Mouse (Mus musculus) gastrocnemius, adult 8-10 months (tissue): ENCODE measurements around the gene Hist2h4. TPM values are rescaled to one million over a fixed set of nuclear protein-coding genes. Genes with fewer than 3 reads are reported as not detected.
A peak's percentile ranks its signal among the peaks of the same experiment; 100 is the strongest.
"Not testable (repeated sequence)": the region's sequence is repeated elsewhere in the genome, so short reads cannot be mapped to it uniquely, and the experiment has no call there.

Experiments
- DNase-seq, 2 experiments: peaks; one replicate each; pipeline ENCODE4 v3.0.0; 2022; ENCODE audit warnings: low spot score in 2 of 2
- total RNA-seq, 4 experiments: library from RNA; stranded (reverse); gene quantifications; 2 replicates each; pipeline ENCODE4 v1.2.4; 2022

The Hist2h4 gene
- total RNA-seq, 4 experiments from 2014 or later: 5.6 to 8.2 (median 6.8) TPM

DNA sequence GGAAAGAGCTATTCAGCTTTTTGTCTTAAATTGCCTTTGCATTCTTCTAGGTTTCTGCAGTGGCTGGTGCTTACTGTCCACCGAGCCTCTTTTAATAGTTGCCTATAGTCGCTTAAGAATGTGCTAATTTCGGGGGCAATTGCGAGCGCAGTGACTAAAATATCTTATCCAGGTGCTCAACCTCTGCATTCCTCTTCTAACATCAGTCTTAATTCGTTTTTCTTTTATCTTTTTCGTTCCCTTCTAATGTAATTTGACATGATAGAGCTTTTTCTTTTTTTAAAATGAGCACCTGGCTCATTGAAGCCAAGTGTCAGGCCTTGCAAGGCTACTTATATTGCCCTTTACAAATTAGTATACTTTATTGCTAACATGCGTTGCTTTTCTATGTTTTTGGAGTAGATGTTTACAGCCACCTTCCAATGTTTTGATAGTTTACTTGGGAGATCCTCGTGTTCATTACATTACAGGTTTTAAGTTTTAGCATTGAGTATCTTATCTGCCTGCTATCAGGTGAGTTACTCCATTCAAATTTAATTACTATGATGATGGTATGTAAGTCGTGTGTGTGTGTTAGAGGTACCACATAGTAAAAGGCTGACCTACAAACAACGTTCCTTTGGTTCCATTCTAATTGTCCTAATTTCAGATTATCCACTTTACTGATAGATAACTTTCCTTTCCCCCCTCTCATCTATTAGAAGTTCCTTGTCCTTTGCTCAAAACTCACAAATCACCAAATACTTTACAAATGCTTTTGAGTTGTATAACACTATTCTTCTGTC is 15.6 kb downstream of the Hist2h4 start:
- no peak for DNase-seq

GRCm38 (mm10) chr3:96246427-96246856 is 16.7 kb downstream of the Hist2h4 start, which contains the start of gene Hist2h3c1:
Gene Hist2h3c1, plus strand, starts transcription at chr3:96246685.
- not testable (repeated sequence) for DNase-seq

GRCm38 (mm10) chr3:96246018-96246417 is 17.1 kb downstream of the Hist2h4 start:
- DNase-seq: not testable (repeated sequence)

GRCm38 (mm10) chr3:96245003-96245886 is 17.9 kb downstream of the Hist2h4 start, which contains the start of gene Hist2h2aa1:
Gene Hist2h2aa1, plus strand, starts transcription at chr3:96245497.
- DNase-seq: peak; percentile 81 to 89

- no peak for DNase-seq
Observed at GRCm38 (mm10) chr3:96243921-96244572, 19.1 kb downstream of the Hist2h4 start.

- no peak for DNase-seq
Observed at GRCm38 (mm10) chr3:96240799-96241197, 22.3 kb downstream of the Hist2h4 start.

- DNase-seq: peak; percentile 86 to 93
Observed at GRCm38 (mm10) chr3:96239949-96240798, 22.9 kb downstream of the Hist2h4 start, which contains the start of gene Hist2h2aa2. Gene Hist2h2aa2, minus strand, starts transcription at chr3:96240276.

DNA sequence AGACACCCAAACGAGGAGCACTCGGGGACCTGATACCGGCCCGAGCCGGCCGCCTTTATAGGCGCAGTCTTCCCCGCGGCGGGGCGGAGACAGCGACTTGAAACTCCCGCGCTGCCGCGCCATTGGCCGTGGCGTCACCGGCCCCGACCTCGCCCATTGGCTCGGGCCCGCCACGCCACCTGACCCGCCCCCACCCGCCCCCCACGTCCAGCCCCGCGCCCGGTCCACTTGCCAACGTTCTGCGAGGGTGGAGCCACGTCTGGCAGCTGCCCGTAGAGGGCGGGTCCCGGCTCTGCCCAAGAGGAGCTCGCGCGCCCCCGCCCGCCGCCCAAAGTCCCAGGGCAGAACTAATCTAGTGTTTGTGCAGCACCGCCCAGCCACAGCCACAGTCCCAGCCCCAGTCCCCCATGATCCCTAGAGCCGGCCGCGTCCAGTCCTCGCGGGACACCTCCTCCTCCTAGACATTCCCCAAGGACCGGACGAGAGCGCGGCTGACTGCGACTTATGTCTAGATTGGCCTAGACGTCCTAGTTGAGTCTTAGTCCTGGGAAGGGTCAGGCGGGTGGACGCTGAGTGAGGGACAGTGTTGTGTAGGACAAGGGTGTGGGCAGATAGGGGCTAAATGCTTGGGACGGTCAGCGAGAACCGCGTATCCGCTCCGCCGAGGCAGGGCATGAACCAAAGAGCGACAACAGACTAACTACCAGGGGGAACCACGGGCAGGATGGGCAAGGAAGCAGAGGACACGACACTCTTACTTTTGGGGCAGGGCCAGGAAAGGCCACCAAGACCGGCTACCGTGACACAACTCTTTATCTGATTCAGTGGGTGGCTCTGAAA is 23.9 kb downstream of the Hist2h4 start, which contains the start of gene Hist2h3c2:
Hist2h3c2 (minus strand) TSS at position 174 of the 840 bp plus-strand sequence.
- DNase-seq: peak in 1 of 2 experiments; percentile 24

GRCm38 (mm10) chr3:96237904-96238511 is 25.1 kb downstream of the Hist2h4 start:
- no peak for DNase-seq

GRCm38 (mm10) chr3:96237335-96237903 is 25.7 kb downstream of the Hist2h4 start:
- no peak for DNase-seq

DNA sequence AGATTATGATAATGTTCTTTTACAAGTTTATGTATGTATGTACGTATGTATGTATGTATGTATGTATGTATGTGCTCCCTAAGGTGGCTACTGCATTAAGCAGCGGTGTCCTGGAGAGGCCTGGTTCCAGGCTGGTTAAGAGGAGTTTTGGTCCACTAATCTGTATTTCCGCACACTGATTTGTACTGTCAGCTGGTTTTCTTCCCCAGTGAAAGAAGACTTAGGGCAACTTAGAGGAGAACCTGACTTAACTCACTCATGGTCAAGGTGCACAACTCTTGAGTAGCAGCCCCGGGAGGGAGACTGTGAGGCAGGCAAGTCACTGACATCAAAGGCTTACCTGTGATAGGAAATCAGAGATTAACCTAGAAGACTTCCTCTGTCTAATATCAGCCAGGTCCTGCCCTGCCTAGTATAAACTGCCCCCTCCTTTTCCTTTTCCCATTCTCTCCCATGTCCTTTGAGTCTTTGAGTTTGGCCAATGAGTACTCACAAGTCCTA is 26.2 kb downstream of the Hist2h4 start:
- DNase-seq: no peak

DNA sequence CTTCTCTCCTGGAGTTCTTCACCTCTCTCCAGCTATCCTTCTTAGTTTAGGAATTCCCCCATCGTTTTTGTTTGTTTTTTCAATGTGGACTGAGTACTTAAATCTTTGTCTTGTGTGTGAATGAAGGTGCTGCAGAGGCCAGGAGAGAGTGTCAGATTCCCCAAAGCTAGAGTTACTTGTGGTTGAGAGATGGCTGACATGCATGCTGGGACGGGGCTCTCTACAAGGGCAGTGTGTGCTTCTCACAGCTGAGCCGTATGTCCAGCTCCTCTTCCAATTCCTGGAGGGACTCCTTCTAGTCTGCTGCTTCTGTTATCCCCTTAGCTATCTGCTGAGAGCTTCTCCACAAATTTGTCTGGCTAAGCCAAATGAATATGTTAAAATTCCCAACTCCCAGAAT is 27.3 kb downstream of the Hist2h4 start:
- DNase-seq: no peak

DNA sequence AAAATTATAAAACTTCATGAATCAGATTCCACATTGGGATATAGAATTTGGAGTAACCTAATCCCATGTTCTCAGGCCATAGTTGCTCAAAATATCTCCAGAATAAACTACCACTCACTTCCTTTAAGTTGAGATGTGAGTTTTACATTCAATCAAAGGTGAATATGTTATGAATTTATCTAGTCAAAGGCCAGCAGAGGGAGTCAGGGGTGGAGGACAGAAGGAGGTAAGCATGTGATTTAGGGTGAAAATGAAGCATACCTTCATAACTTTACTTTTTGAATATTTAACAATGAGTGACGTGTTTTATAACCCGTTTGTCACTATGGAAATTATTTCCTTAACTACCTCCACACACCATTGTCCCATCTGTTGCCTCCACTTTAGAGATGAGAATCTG is 28.2 kb downstream of the Hist2h4 start:
- DNase-seq: no peak

DNA sequence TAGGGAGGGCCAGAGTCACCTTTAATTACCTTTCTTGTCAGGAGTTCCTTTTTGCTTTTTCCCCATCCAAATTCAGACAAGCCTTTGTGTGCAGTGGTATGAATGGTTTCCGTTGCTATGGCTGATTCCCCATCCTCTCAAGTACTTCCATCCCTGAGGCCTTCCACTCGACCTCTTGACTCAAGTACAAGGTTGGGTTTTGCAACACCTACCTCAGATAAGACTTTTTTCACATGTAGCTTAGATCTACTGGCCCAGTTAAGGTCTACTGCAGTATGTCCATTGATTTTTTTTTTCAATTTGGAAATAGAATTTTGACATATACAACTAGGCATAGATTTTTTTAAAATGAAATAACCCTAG is 31.4 kb downstream of the Hist2h4 start:
- DNase-seq: no peak

DNA sequence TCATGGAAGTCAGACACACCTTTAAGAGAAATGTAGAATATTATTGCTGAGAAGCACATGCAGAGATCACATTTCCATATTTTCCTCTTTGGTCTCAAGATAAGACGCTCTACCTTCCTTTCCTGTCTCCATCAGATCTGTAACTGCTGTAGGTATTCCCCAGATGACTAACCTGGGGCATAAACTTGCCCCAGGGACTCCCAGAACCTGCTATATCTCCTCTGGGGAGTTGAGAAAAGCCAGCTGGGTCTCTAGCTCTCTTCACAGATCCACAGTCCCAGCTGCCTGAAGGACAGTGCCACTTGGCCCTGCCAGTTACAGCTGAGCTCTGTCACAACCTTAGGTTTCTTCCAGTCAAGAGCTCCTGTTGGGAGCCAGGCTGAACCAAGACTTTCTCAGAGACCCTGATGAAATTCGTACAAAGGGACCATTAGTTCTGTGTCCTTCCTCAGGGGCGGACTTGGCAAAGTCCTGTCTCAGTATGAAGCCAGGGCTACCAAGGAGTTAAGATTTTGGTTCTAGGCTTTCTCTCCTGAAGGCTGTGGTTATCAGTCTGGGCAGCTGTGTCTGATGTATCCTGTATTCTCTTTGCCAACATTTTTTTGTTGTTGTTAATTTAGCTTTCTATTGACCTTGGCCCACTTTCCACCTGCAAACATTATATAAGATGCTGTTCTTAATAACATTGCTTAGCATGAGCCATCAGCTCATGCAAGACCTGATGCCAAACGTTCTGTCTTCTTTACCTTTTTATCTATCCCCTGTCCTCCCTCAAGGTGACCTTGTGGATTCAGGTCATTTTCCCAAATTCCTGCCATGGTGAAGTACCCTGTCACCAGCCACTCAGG is 32.0 kb downstream of the Hist2h4 start:
- no peak for DNase-seq

DNA sequence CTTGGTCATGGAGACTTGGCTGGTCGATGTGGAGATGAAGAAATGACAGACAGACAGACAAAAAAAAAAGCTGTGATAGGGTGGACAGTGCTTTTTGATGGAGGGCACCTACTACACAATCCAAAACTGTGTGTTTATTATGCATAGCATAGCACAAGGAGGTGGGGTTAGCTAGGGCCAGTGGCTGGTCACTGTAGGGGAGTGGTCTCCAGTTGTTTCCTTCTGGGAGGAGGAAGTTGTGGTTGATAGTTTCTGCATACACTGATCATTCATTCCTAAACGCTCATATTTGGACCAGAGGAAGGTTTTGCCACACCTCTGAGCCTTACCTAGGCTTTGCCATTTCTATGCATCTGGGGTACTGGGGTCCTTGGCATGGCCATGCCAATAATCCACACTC is 32.7 kb downstream of the Hist2h4 start:
- DNase-seq: no peak

DNA sequence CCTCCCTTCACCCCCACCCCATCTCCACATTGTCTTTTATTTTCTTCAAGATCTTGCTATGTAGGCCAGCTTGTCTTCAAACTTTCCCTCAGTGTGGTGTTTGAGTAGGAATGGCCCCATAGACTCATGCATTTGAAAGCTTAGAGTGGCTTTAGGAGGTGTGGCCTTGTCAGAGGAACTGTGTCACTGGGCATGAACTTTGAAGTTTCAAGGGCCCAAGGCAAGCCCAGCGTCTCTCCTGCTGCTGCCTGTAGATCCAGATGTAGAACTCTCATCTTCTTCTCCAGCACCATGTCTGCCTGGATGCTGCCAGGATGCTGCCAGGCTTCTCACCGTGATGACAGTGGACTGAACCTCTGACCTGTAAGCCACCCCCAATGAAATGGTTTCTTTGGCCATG is 34.3 kb downstream of the Hist2h4 start:
- no peak for DNase-seq
